Mouse (Mus musculus) thymus, postnatal 0 days (tissue): ENCODE results near the gene Slc25a11. TPM values are rescaled to one million over a fixed set of nuclear protein-coding genes. Genes with fewer than 3 reads are reported as not detected.

Source experiments
- DNase-seq: peaks from one replicate; pipeline ENCODE4 v3.0.0-alpha.2; 2015; ENCODE audit warnings: low spot score
- polyA plus RNA-seq: library from polyadenylated mRNA; unstranded; fragments of >200 nt; fragmentation: Nextera tagmentation; extraction: Ambion mirVana; gene quantifications from 2 replicates; pipeline ENCODE4 v1.2.1, GENCODE M21; 2015

Gene Slc25a11
- polyA plus RNA-seq, 1 experiment from 2014 or later, result 139 TPM

DNA sequence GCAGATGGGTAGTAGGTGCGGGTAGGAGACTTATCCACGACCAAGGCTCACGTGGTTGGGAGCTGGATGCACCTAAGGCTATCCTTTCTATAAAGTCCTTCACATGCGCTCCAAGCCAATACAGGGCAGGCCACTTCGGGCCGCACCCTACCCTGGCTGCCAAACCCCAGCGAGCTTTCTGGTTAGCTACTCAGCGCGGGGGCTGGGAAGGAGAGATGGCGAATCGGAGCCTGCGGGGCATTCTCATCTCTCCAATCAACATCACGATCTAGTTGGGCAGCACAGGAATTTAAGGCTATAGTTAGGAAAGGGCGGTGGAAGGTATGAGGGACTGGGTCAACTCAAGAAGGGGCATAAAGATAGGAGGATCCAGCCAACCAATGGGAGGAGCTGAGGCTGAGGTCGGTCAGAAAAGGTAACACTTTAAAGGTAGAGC lies 21.1 kb upstream of the Slc25a11 start:
- DNase-seq, result no peak

DNA sequence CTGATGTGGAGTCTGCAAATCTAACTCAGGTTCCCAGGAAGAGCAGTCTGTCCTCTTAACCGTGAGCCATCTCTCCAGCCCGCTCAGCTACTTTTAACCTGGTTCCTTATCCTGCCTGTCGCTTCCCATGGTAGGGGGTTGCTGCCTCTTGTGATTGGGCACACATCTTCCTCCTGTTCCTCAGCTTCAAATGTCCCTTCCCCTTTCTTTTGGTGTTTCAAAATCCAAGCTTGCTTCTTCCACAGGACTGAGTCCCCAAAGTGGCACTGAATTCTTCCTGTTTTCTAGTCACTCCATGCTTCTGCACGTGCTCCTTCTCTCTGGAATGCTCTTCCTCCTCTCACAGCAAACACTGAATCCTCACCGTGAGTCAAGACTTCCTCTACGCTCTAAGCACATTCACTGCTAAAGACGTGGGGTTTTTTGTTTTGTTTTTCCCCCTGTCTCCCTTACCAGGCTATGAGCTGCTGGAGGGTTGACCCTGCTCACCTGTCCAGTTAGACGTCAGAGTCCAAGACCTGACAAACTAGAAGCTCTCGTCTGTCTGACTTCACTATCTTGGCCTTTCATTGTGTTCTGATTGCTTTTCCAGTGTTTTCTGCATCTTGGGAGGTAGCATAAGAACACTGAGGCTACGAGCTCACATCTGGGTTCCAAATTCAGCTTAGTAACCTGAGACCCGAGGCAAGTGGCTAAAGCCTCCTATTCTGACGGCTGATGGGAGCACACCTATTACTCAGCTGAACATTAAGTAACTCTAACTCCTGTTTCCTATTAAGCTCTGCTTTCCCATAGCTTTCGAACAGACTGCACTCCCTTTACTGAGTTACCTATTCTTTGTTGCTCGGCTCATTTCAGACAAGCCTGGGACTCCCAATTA lies 20.2 kb upstream of the Slc25a11 start:
- no peak for DNase-seq

DNA sequence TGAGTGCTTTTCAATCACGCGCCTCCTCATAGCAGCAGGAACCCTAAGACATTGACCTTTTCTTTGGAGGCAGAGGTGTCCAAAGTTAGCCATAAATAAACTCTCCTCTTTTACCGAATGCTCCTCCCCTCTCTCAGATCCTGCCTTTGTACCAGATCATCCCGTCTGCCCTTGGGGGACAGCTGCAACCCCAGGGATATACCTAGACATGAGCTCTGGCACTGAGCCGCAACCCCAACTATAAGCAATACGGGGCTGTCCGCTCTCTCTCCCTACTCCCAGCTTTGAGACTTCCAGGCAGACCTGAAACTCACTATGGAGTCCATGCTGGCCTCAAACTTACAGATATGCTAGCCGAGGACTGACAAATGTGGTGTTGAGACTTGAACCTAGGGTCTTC lies 19.4 kb upstream of the Slc25a11 start:
- DNase-seq, result no peak

DNA sequence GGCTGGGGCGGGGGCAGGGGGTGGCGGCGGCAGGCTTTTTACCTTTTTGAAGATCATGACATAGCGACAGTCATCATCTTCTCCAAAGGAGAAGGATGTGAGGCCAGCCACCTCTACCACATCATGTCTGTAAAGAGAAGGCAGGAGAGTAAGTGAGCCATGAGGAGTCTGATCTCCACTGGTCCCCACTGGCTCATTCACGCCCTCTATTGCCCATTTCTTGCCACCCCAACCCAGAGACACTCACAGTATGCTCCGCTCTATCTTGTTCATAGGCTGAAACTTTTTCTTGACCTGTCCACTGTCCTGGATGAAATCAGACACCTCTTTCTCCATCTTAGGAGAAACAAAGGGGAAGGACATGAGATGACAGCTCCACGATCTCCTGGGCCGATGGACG lies 17.5 kb upstream of the Slc25a11 start:
- DNase-seq, result no peak

DNA sequence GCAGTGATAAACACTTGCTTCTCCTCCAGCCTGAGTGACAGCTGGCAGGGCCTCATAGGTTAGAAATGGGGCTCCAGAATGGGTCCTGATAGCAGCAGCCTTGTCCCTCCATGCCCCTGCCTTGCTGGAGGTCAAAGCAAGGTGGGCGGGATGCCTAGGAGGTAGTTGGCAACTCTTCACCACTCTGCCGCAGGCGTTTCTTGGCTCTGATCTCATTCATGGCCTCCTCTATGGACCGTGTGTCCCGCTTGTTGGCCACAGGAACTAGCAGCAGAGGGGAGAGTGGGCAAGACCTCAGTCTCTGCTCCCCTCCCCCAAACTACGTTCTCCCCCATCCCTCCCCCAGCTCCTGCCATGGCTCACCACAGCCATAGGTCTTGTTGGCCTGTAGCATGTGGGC lies 16.7 kb upstream of the Slc25a11 start:
- no peak for DNase-seq

DNA sequence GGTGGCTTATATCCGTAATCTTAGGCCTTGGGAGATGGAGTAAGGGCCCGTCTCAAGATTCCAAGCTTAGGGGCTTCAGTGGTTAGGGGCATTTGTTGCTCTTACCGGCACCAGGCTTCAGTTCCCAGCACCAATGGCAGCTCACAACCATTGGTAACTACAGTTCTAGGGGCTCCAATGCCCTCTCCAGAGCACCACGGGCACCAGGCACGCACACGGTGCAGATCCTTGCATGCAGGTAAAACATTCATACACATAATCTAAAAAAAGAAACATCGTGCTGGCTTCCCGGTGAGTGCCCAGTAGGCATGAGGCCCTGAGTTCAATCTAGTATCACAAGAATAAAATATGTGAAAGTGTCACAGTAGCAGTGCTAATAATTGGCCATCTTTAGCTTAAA lies 15.8 kb upstream of the Slc25a11 start:
- DNase-seq, result no peak

DNA sequence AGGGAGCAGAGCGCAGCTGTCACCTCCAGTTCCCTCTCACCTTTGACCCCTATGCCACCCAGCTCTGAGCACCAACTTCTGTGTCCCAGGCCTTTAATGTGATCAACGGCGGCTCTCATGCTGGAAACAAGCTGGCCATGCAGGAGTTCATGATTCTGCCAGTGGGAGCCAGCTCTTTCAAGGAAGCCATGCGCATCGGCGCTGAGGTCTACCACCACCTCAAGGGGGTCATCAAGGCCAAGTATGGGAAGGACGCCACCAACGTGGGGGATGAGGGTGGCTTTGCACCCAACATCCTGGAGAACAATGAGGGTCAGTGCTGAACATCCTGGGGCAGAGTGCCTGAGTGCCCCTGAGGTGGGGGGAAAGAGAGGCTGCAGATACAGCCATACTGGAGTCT lies 13.3 kb upstream of the Slc25a11 start:
- no peak for DNase-seq

DNA sequence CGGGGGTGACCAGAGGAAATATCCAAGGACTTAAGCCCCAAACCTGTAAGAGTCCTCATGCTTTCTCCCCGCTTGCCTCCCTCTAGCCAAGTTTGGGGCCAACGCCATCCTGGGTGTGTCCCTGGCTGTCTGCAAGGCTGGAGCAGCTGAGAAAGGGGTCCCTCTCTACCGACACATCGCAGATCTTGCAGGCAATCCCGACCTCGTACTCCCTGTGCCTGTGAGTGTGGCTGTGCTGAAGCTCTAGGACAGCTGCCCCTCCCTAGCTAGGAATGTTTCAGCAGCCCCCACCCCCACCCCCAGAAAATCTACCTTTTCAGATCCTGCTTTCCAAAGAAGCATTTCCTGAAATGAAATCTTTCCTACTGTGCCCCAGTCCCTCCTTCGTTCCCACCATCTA lies 11.7 kb upstream of the Slc25a11 start:
- no peak for DNase-seq

DNA sequence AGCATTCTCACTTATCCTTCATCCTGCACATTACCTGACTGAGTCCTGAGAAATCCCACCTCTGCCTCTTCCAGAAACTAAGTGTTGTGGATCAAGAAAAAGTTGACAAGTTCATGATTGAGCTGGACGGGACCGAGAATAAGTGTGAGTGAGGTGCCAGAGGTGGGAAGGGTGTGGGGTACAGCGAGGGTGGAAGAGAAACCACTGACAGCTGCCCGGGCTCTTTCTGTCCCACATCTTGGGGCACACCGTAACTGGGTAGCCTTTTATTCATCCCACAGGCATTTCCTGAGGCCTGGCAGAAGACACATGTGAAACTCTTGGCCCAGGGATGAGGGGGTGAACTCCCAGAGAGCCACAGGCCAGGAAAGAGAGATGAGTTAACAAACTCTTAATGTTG lies 11.2 kb upstream of the Slc25a11 start:
- no peak for DNase-seq

DNA sequence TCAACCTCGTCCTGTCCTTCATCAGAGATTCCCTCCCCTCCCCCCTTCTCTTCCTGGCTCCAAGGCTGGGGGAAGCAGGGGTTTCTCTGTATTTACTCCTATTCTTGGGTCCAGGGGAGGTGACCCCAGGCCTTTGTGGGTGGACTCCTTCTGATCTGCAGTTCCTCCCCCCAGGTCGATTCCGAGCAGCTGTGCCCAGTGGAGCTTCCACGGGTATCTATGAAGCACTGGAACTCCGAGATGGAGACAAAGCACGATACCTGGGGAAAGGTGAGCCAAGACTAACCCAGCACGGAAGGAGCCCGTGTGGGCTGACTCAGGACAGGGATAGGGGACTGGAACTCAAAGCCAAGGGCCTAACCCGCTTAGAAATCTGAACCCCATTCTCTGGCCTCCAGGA lies 10.7 kb upstream of the Slc25a11 start:
- no peak for DNase-seq

DNA sequence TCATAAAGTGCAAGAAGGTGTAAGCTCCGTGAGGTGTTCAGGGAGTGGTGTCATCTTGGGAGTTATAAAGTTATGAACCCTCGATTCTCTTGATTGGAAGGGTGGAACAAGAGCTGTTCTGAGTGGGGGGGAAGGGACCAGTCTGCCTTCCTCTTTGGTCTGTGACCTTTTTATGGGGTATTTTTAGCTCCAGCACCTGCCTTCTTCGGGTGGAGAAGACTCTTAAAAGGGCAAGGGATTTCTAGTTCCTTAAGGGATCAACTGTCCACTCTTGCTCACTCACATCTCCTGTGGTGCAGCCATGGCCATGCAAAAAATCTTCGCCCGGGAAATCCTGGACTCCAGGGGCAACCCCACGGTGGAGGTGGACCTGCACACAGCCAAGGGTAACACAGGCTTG lies 10.3 kb upstream of the Slc25a11 start:
- DNase-seq, result no peak

DNA sequence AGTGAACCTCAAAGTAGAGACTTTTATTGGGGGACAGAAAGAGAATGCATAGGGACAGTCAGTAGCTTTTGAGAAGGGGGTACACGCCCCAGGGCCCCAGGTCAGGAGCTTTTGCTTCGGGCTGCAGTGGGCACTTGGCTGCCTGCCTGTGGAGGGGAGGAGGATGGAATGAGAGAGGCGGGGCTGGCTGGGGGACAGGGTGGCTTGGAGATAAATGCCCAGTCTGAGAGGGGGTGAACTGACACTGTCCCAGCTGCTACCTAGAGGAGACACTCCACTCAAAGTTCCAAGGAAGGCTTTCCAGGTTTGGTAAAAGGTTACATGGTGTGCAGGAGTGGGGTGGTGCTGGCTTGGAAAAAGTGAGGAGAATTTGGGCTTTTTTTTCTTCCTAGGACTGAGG lies 9.7 kb upstream of the Slc25a11 start, which contains the start of gene Eno3:
TSS of gene Eno3 (plus strand) at position 239 of the 400 bp plus-strand sequence.
- DNase-seq, result no peak

DNA sequence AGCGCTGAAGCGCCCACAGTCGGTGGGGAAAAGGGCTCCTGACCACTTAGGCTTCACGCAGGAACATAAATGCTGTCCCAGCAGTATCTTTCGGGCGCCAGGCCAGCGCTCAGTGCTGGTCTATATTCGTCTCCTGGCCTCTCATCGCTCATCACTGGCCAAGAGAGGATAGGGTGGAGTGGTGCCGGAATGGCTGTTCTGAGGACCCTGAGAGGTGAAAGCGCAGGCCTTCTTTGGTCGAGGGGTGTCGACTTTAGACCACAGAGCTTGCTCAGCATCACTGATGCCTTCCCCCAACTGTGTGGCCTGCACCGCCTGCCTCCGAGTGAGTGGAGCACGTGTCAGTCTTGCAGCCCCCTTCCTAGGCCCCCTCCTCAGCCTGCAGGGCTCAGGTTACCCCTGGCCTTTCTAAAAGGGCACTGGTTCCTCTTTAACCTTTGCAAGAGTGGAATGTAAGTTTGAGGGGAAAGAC lies 9.2 kb upstream of the Slc25a11 start:
- no peak for DNase-seq

DNA sequence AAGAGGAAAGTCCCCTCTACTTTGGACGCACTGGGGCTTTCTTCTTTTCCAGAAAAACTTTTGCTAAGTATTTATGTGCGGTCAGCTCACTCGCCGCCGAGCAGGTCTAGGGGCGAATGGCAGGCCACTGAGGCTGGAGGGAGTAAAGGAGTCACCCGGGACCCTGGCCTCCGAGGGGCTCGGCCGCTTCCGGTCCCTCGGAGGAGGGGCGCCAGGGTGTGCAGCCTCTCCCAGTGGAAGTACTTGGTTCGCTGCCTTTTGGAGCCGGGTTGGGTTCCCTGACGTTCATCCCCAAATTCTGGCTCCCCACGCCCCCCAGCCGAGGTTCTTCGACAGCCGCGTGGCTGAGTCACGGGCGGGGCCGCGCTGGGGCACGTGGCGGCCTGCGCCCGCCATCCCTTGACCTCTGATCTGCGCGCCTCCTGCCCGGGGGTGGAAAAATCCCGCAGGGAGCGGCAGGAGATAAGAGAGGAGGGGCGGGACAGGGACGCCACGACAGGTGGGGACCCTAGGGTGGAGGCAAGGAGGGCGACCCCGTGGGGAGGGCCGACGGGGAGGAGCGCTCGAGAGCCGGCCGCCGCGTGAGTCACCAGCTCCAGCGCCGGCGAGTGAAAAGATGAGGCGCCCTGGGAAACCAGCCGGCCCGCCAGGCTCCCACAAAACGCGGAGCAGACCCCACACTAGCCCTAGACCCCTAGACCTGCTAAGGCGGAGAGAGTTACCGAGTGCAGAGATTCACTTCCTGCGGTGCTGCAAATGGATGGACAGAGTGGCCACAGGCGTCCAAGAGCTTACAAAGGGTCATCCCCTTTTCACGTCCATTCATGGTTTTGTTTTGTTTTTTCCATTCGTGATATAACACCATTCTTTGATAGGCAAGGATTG lies 8.5 kb upstream of the Slc25a11 start:
- DNase-seq, result peak; percentile 22

DNA sequence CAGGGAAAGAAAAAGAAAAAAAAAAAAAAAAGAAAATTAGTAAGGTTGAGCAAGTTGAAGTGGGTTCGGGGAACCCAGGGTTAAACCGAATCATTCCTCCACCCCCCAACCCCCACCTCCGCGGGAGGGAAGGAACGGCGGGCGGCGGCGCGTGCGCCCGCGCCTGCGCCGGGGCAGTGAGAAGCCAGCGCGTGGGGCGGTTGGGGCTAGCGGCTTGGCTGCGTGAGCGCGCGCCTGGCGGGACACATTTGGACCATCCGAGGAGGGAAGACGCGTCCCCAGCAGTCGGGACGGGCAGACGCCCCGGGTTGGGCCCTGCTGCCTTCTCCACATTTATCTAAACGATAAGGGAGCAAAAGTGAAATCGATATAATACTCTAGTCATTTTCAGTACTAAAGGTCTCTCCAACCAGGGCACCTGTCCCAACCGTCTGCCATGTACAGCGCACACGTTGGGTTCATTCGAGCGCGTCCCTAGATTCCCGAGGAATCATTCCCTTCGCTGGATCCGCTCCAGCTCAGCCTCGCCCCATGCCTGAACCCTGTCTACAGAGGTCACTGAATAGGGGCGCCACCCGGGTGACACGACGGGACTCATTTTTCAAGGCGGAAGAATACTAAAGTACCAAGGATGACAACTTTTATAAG lies 7.8 kb upstream of the Slc25a11 start:
- DNase-seq, result peak; percentile 84

DNA sequence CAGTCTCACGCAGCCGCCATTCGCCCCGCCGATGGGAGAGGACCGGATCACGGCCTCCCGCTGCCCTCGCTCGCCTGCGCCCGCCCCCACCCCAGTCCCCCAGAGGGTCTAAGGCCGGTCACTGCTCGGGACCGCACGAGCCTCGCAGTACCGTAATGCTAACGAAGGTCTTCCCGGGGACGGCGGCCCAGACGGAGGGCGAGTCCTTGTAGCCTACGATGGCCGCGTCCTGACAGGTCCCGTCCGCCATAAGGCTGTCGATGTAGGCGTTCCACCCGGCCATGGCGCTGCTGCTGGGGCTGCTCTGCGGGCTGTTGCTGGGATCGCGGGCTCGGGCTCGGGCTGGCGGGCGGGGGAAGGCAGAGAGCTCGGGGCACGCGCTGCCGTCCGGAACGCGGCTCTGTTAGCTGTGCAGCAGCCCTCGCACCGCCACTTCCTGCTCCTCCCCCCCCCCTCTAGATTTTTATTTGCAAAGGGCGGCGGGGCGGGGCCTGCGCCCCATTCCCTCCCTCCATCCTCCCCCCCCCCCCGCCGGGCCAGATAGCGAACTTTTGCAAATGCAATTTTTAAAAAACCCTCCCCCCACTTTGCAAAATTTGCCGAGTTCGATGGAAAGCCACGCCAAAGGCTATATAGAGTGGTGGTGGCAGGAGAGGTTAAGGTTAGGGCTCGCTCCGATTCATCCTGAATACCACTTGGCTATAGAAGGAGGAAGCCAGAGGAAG lies 7.1 kb upstream of the Slc25a11 start, which contains the start of gene Pfn1:
TSS of gene Pfn1 (minus strand) at position 447 of the 725 bp plus-strand sequence.
- peak; percentile 91 for DNase-seq

DNA sequence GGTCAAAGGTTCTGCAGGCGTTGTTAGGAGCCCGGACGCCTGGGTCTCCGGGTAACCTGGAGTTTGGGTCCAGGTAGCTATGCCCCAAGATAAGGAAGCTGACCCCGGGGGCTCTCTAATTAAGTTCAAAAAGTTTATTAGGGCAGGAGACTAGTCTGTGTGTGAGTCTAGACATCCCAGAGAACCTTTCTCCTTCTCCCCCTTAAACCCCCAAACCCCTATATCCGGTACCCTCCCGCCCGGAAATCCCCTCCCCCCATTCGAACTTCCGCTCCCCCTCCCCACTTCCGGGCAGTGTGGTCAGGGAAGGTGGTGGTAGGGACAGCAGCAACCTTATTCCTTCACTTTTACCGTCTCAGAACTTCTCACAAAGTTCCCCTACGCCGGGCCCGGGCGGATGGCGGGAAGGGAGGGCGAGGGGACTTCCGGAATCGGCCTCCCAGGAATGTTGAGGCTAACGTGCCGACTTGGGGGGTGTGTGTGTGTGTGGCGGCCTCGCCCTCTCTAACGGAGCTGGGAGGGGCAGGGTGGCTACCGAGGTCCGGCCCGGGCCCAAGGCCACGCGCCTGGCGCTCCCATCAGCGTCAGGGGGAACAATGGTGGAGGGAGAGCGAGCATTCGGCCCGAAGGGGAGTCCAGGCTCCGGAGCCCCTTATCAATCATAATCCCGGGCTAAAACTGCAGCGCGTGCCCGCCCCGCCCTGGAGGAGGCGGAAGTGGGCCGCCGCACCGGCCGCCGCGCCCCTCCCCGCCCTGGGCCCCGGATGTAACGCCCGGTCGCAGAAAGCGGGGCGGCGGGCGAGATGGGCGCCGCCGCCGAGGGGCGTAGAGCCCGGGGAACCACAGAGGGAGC lies 6.3 kb upstream of the Slc25a11 start:
- DNase-seq, result peak; percentile 82

DNA sequence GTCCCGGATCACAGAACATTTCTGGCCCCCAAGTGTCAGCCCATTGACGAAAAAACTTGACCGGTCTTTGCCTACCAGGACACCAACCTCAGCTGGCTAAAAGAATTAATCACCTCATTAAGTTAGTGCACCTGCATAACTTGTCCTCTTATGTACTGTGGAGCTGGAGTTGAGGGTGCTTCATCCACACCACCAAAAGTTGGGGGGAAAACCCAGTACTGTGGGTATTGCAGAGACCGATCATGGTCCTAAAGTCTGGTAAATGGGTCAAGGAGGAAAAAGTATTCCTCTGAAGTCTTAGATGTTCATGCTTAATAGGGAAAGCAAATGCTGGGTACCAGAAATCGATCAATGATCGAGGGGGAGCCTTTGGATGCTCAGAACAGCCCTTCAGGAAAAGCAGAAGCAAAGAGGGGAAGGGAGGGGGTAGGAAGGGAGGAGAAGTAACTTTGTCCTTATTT lies 5.6 kb upstream of the Slc25a11 start:
- DNase-seq, result no peak

DNA sequence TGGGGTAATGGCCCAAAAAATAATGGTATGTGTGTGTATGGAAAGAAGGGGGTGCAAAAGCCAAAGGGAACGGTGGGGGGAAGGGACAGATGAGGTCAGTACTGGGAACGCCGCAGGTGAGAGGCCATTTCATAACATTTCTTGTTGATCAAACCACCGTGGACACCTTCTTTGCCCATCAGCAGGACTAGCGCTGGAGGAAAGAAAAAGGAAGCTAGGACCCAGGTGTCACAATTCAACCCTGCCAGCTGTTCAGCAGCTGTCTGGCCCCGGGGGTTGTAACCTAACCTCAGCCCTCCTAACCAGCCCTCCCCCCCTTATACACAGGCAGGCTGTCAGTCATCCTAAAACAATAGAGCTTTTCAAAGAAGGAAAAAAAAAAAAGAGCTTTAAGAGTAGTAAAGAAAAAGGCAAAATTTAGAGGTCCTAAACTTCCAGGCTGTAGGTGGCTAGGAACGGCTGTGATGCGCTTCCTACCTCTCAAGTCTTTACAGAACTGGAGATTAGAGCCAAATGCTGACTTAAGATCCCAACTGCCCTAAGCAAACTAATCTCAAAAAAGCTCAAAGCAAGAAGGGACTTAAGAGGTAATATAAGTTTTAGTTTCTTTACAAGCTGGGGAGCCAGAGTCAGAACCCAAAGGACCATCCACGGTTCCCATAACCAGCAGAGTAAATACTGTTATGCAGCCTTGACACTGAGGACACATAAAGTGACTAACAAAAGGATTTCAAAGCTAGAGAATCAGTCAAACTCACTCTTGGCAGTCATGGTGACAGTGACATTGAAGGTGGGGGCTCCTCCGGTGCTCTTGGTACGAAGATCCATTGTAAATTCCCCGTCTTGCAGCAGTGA lies 5.0 kb upstream of the Slc25a11 start:
- DNase-seq, result peak; percentile 81
